Mouse (Mus musculus): ENCODE measurements around the gene H2-DMb2.
A peak's percentile ranks its signal among the peaks of the same experiment; 100 is the strongest.

GRCm38 (mm10) chr17:34118113-34118872 is 24.8 kb upstream of the H2-DMb2 start:
- TF ChIP-seq POLR2A (IDR thresholded peaks at IDR 0.05; ENCODE audit: control insufficient read depth in 1 of 2, insufficient read depth in 1 of 2, low read depth in 1 of 2, low read length in 2 of 2, poor library complexity in 1 of 2), result peak in 1 of 2 experiments; percentile 13; a peak in 1 of 4 replicates
- peak; percentile 64; the same call in 1 of the 2 replicates for TF ChIP-seq SIN3A (IDR thresholded peaks at IDR 0.05; ENCODE audit: low read length)
- TF ChIP-seq HCFC1 (IDR thresholded peaks at IDR 0.05; ENCODE audit: low read depth, low read length), result 0 out of 2 replicates have a peak, but pooled peaks have one; percentile 10
- no peak; the same call in 1 of the 2 replicates for TF ChIP-seq MAX (IDR thresholded peaks at IDR 0.05; ENCODE audit: low read length)
- no peak for TF ChIP-seq CTCF (IDR thresholded peaks at IDR 0.05 in 2 of 3, conservative IDR thresholded peaks at IDR 0.05 in 1 of 3; ENCODE audit: control insufficient read depth in 1 of 3, insufficient read depth in 1 of 3, low read depth in 2 of 3, low read length in 3 of 3, poor library complexity in 1 of 3, severe bottlenecking in 1 of 3)
- TF ChIP-seq EP300 (IDR thresholded peaks at IDR 0.05; ENCODE audit: low read depth in 1 of 2, low read length in 2 of 2), result no peak
- TF ChIP-seq KAT2A (conservative IDR thresholded peaks at IDR 0.05; ENCODE audit: low read depth, low read length), result no peak
- TF ChIP-seq TBP (IDR thresholded peaks at IDR 0.05; ENCODE audit: low read depth, low read length), result peak; percentile 36; the same call in 1 of the 2 replicates
- no peak for TF ChIP-seq JUND (IDR thresholded peaks at IDR 0.05; ENCODE audit: low read depth, low read length)
- TF ChIP-seq TCF12 (IDR thresholded peaks at IDR 0.05; ENCODE audit: low read depth, low read length), result no peak
- TF ChIP-seq POLR2AphosphoS2 (IDR thresholded peaks at IDR 0.05; ENCODE audit: low read length), result no peak
- TF ChIP-seq POLR2AphosphoS5 (IDR thresholded peaks at IDR 0.05; ENCODE audit: borderline replicate concordance, low read depth, low read length), result peak; percentile 41; the same call in 1 of the 2 replicates
- TF ChIP-seq TAL1 (IDR thresholded peaks at IDR 0.05; ENCODE audit: low read length), result no peak
- TF ChIP-seq ZMIZ1 (IDR thresholded peaks at IDR 0.05; ENCODE audit: low read depth, low read length), result no peak
